Mouse (Mus musculus): ENCODE results near the gene Cldn5. TPM values are rescaled to one million over a fixed set of nuclear protein-coding genes. Genes with fewer than 3 reads are reported as not detected.

Cldn5 gene
- not detected for polyA plus RNA-seq (2014; fragmentation: Illumina TruSeq; extraction: RNeasy Lipid Tissue Mini Kit (QIAGEN cat#74804))

GRCm38 (mm10) chr16:18776556-18777100 is at the start of gene Cldn5:
Gene Cldn5, plus strand, starts transcription at chr16:18776847.

GRCm38 (mm10) chr16:18811468-18812384 is 35.1 kb downstream of the Cldn5 start, which contains the start of the genes Ufd1 and Cdc45:
Gene Ufd1, plus strand, starts transcription at chr16:18811779.
Gene Cdc45, minus strand, starts transcription at chr16:18811987.

Other genes with a start within 250 kb of the Cldn5 start
- 0.46 TPM for gene Tbx1, start 186.2 kb upstream of the Cldn5 start, polyA plus RNA-seq (2014; fragmentation: Illumina TruSeq; extraction: RNeasy Lipid Tissue Mini Kit (QIAGEN cat#74804))
- gene Gp1bb, start 154.4 kb upstream of the Cldn5 start, polyA plus RNA-seq (2014; fragmentation: Illumina TruSeq; extraction: RNeasy Lipid Tissue Mini Kit (QIAGEN cat#74804)) = not detected
- gene Gm49601, start 150.4 kb upstream of the Cldn5 start, polyA plus RNA-seq (2014; fragmentation: Illumina TruSeq; extraction: RNeasy Lipid Tissue Mini Kit (QIAGEN cat#74804)) = 0.83 TPM
- not detected for gene Sept5, start 146.9 kb upstream of the Cldn5 start, polyA plus RNA-seq (2014; fragmentation: Illumina TruSeq; extraction: RNeasy Lipid Tissue Mini Kit (QIAGEN cat#74804))
- gene Ufd1, start 34.9 kb downstream of the Cldn5 start, polyA plus RNA-seq (2014; fragmentation: Illumina TruSeq; extraction: RNeasy Lipid Tissue Mini Kit (QIAGEN cat#74804)) = 67.2 TPM
- gene Cdc45, start 35.1 kb downstream of the Cldn5 start, polyA plus RNA-seq (2014; fragmentation: Illumina TruSeq; extraction: RNeasy Lipid Tissue Mini Kit (QIAGEN cat#74804)) = 4.6 TPM
- 2.1 TPM for gene 2510002D24Rik, start 59.7 kb downstream of the Cldn5 start, polyA plus RNA-seq (2014; fragmentation: Illumina TruSeq; extraction: RNeasy Lipid Tissue Mini Kit (QIAGEN cat#74804))
- gene Gm28539, start 59.7 kb downstream of the Cldn5 start, polyA plus RNA-seq (2014; fragmentation: Illumina TruSeq; extraction: RNeasy Lipid Tissue Mini Kit (QIAGEN cat#74804)) = not detected
- 58.9 TPM for gene Mrpl40, start 100.0 kb downstream of the Cldn5 start, polyA plus RNA-seq (2014; fragmentation: Illumina TruSeq; extraction: RNeasy Lipid Tissue Mini Kit (QIAGEN cat#74804))
- gene Hira, start 100.2 kb downstream of the Cldn5 start, polyA plus RNA-seq (2014; fragmentation: Illumina TruSeq; extraction: RNeasy Lipid Tissue Mini Kit (QIAGEN cat#74804)) = 25.1 TPM

Data from ovary, adult 10 weeks (tissue).